In the genomic region with DNA sequence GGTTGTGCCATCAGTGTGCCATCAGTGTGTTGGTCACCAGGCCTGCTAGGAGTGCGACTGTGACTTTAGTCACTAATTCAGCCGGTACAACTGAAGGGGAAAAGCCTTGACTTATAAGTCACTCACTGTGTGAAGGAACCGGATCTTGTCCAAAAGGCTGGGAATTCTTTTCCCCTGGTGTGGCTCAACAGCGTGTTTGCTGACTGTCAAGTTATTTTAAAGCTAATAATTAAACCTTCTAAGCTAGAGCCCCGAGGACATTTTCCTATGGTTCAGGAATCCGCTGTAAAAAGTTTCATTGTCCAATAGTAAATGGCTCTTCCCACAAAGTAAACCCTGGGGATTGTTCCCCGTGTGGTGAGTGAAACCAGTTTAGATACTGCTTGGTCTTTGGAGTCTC, we compare ENCODE assay signal across 14 mouse cellular contexts.
DNase-seq lines count a peak whose midpoint lies in the region; ATAC-seq and TF ChIP-seq lines count a peak whose summit lies in the region.
"Had no signal": no experiment of that assay in that cellular context is flagged by ENCODE, and none has a peak within 500 bp of the region (broad histone marks: within the 10 kb centered on the region; RNA-seq: fewer than 3 reads in every experiment).

No protein-coding gene starts in this region.

- no peak for TF ChIP-seq POLR2A in small intestine, adult 2 months (IDR thresholded peaks at IDR 0.05; ENCODE audit: low read depth, low read length)

- peak overlapping the region; percentile 69 for H3K4me2 ChIP-seq in limb, embryonic 13.5 days (replicated peaks)
- peak overlapping the region; percentile 69 for H3K4me2 ChIP-seq in intestine, embryonic 15.5 days (replicated peaks)
- peak overlapping the region; percentile 77 for H3K4me2 ChIP-seq in kidney, postnatal 0 days (ENCODE audit: low read length)
- H3K4me2 ChIP-seq: forebrain, embryonic 15.5 days; midbrain, embryonic 12.5 days had no signal

- no peak overlapping the region for H3K9ac ChIP-seq in limb, embryonic 13.5 days
- H3K9ac ChIP-seq in intestine, embryonic 15.5 days: no peak overlapping the region
- H3K9ac ChIP-seq in kidney, postnatal 0 days (ENCODE audit: low read depth, low read length): 0 out of 2 replicates have a peak overlapping the region, but pooled peaks have one; percentile 24
- H3K9ac ChIP-seq: forebrain, embryonic 15.5 days; midbrain, embryonic 12.5 days had no signal

- peaks cover 48% of the 10 kb centered on the region for H3K4me1 ChIP-seq in limb, embryonic 13.5 days
- H3K4me1 ChIP-seq in limb, embryonic 10.5 days: peaks cover 38% of the 10 kb centered on the region
- H3K4me1 ChIP-seq in intestine, embryonic 15.5 days (replicated peaks): peaks cover 10% of the 10 kb centered on the region
- H3K4me1 ChIP-seq in kidney, postnatal 0 days (replicated peaks; ENCODE audit: insufficient read depth, low read length): peaks cover 13% of the 10 kb centered on the region; the same call in 1 of the 2 replicates
- peaks cover 2% of the 10 kb centered on the region; the same call in 1 of the 2 replicates for H3K4me1 ChIP-seq in small intestine, adult 2 months (ENCODE audit: control insufficient read depth, insufficient read depth, insufficient read length, low read length)

- ATAC-seq in limb, embryonic 13.5 days (ENCODE audit: low FRiP score, low read depth): no peak
- peak; percentile 26 for ATAC-seq in intestine, embryonic 15.5 days
- ATAC-seq in kidney, postnatal 0 days (replicated peaks; ENCODE audit: low FRiP score, low read depth): peak; percentile 12; the same call in 1 of the 2 replicates
- ATAC-seq: forebrain, embryonic 15.5 days had no signal

- H3K27me3 ChIP-seq in limb, embryonic 13.5 days: no peaks in the 10 kb centered on the region
- no peaks in the 10 kb centered on the region for H3K27me3 ChIP-seq in limb, embryonic 10.5 days (ENCODE audit: low read depth, poor library complexity, severe bottlenecking)
- no peaks in the 10 kb centered on the region for H3K27me3 ChIP-seq in intestine, embryonic 15.5 days (replicated peaks)
- no peaks in the 10 kb centered on the region for H3K27me3 ChIP-seq in kidney, postnatal 0 days (ENCODE audit: insufficient read depth, low read length)
- H3K27me3 ChIP-seq in small intestine, adult 2 months (ENCODE audit: control insufficient read depth, insufficient read depth, low read length): no peaks in the 10 kb centered on the region
- H3K27me3 ChIP-seq: forebrain, embryonic 15.5 days had no signal

- no peak for TF ChIP-seq CTCF in kidney, postnatal 0 days (IDR thresholded peaks at IDR 0.05; ENCODE audit: low read depth)
- TF ChIP-seq CTCF in small intestine, adult 2 months (IDR thresholded peaks at IDR 0.05; ENCODE audit: extremely low read depth, insufficient read length, insufficient replicate concordance, low read depth, low read length): no peak

- no peak for DNase-seq in limb, embryonic 10.5 days (ENCODE audit: low spot score)
- peak; percentile 69 for DNase-seq in kidney, postnatal 0 days (ENCODE audit: low spot score)
- DNase-seq in left cerebral cortex, adult 9 months (ENCODE audit: low spot score in 2 of 2): no peak
- DNase-seq in ovary, postnatal 14 days (ENCODE audit: low spot score): no peak
- DNase-seq in adrenal gland, postnatal 25 days: no peak
- DNase-seq: adrenal gland, adult 8-10 months; left cerebral cortex, postnatal 4 days; right cerebral cortex, postnatal 25 days had no signal

- 36% methylated on average over 7 of the region's 7 CpGs for WGBS in limb, embryonic 13.5 days
- 71% methylated on average over 7 of the region's 7 CpGs for WGBS in limb, embryonic 10.5 days
- 35% methylated on average over 7 of the region's 7 CpGs for WGBS in intestine, embryonic 15.5 days
- 22% methylated on average over 7 of the region's 7 CpGs for WGBS in kidney, postnatal 0 days
- WGBS in small intestine, adult 2 months: 21% methylated on average over 7 of the region's 7 CpGs

- peaks cover 8% of the 10 kb centered on the region; the same call in 1 of the 2 replicates for H3K36me3 ChIP-seq in limb, embryonic 13.5 days
- peaks cover 14% of the 10 kb centered on the region; the same call in 1 of the 2 replicates for H3K36me3 ChIP-seq in limb, embryonic 10.5 days
- H3K36me3 ChIP-seq in intestine, embryonic 15.5 days: no peaks in the 10 kb centered on the region
- 0 out of 2 replicates have a peak, but pooled peaks cover 7% of the 10 kb centered on the region for H3K36me3 ChIP-seq in kidney, postnatal 0 days (ENCODE audit: insufficient read depth, low read length)
- H3K36me3 ChIP-seq in small intestine, adult 2 months (ENCODE audit: control insufficient read depth, insufficient read depth, low read length): no peaks in the 10 kb centered on the region

- no peak overlapping the region for H3K4me3 ChIP-seq in limb, embryonic 13.5 days
- no peak overlapping the region for H3K4me3 ChIP-seq in limb, embryonic 10.5 days
- H3K4me3 ChIP-seq in intestine, embryonic 15.5 days (replicated peaks): no peak overlapping the region
- no peak overlapping the region for H3K4me3 ChIP-seq in kidney, postnatal 0 days (replicated peaks; ENCODE audit: low read depth, low read length)
- H3K4me3 ChIP-seq in small intestine, adult 2 months (ENCODE audit: low read depth, low read length): no peak overlapping the region
- H3K4me3 ChIP-seq: forebrain, embryonic 15.5 days; layer of hippocampus, adult 2 months; midbrain, embryonic 12.5 days had no signal

- H3K9me3 ChIP-seq in limb, embryonic 13.5 days: no peaks in the 10 kb centered on the region
- no peaks in the 10 kb centered on the region for H3K9me3 ChIP-seq in limb, embryonic 10.5 days (replicated peaks)
- H3K9me3 ChIP-seq in intestine, embryonic 15.5 days: no peaks in the 10 kb centered on the region
- H3K9me3 ChIP-seq in kidney, postnatal 0 days (replicated peaks; ENCODE audit: low read length): no peaks in the 10 kb centered on the region
- H3K9me3 ChIP-seq: forebrain, embryonic 15.5 days; midbrain, embryonic 12.5 days had no signal

- H3K27ac ChIP-seq in limb, embryonic 13.5 days: peak overlapping the region; percentile 3; the same call in 1 of the 2 replicates
- no peak overlapping the region for H3K27ac ChIP-seq in limb, embryonic 10.5 days
- peak overlapping the region; percentile 65 for H3K27ac ChIP-seq in intestine, embryonic 15.5 days
- H3K27ac ChIP-seq in kidney, postnatal 0 days: peak overlapping the region; percentile 84
- H3K27ac ChIP-seq in small intestine, adult 2 months (ENCODE audit: insufficient read depth, low read depth, low read length): peak overlapping the region; percentile 21; the same call in 1 of the 2 replicates
- H3K27ac ChIP-seq: forebrain, embryonic 15.5 days; layer of hippocampus, adult 2 months; midbrain, embryonic 12.5 days had no signal
